Mouse (Mus musculus) c-Kit-positive CD71-positive TER-119-negative erythroid progenitor cells, embryonic 14.5 days (primary cell): Measurements from ENCODE around the gene Tmc7.

Experiments used
- DNase-seq: peaks from one replicate; pipeline ENCODE4 v3.0.0-alpha.2; 2013; ENCODE audit warnings: low read depth

The Tmc7 gene

DNA sequence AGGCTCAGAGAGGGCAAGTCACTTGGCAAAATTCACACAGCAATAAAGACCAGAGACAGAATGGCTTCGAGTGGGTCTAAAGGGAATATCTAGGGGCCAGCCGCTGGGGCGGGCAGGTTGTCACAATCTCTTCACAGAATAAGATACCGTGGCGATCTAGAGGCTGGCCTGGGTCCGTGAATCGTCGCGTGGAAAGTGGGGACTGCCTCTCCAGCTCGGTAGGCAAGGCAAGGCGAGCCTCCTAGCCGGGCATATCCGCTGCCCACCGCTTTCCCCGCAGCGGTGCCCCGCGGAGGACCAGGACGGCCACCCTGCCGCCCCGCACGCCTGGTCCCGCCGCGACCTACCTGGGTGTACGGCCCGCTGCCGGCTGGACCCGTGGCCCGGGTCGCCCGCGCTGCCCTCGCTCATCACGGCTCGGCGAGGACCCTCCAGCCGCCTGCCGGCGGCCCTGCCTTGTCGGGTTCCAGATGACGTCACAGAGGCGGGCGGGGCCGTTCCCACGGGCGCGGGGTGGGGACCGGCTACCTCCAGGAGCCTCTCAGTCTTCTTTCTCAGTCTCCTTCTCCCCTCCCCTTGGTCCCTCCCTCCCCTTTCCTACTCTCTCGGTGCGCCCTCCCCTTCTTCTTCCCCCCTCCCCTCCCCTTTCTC, at the start of gene Tmc7:
Gene Tmc7 (minus strand): TSS at position 480 of the 651 bp plus-strand sequence.
- peak; percentile 25 for DNase-seq

- no peak for DNase-seq
Observed at GRCm38 (mm10) chr7:118633951-118634350, 49.4 kb upstream of the Tmc7 start.

GRCm38 (mm10) chr7:118633094-118633493, 48.6 kb upstream of the Tmc7 start:
- DNase-seq, result no peak

DNA sequence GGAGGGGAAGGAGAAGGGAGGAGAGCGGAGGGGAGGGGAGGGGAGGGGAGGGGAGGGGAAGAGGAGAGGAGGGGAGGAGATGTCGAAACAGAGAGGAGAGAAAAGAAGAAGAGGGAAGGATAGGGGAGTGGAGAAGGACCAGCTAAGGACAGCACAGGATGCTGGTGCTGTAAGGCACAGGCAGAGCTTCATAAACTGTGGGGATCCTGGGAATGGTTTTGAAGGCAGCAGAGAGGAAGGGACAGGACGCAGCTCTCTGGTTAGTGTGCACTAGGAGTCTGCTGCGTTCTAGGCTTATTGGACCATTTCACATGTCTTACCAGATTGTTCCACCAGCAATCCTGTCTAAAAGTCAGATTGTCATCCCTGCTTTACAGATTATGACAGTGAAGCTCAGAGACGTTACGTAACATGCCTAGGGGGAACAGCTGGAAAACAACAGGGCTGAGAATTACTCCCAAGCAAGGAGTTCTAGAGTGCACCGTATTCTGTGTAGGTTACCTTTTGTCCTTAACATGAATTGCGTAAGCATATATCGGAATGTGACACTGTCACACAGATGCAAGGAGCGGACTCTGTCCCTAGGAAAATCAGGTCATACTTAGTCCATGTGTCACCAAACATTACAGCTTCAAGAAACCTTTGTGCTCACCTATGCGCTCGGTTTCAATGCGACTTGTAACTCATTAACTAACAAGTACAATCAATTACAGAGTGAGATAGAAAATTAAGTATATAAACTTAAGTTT, 43.2 kb upstream of the Tmc7 start:
- no peak for DNase-seq

DNA sequence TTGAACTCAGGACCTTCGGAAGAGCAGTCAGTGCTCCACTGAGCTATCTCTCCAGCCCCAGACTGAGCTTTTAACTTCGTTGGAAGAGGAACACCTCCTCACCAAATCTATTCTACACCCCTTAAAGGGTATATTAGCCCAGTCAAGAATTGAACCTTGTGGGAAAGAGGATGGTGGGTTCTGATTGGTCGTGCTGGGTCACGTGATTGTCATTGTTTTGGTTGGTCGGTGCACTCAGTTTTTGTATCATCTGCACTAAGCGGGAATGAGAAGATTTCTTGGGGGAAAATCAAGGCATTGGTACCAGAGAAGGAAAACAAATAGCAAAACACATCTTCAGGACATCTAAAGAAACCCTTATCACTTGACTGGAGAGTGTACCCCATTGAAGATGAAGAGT, 36.6 kb upstream of the Tmc7 start:
- DNase-seq, result no peak

DNA sequence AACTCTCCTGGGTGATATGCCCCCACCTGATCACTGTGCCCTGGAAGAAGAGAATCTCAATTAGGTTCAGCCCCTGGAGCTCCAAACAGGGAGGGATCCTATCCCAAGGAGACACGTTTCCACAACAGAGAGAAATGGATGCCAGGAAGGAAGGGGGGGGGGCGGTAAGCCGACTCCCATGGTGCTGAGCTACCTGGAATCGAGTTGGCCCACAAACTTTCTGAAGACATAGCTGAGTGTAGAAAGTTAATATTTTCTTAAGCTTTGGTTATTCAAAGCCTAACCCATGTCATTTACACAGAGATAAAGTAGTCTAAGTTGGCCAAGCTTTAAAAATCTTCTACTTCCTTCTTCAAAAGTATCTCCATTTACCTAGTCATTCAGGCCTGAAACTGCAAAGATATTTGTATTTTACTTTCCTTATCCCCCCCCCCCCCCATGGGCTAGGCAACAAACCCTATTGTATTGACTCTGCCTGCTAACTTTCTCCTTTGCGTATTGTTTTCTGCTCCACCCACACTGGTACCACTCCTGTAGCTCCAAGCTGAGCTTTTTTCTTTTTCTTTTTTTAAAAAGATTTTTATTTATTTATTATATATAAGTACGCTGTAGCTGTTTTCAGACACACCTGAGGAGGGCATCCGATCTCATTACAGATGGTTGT, 35.8 kb upstream of the Tmc7 start:
- no peak for DNase-seq

GRCm38 (mm10) chr7:118618104-118618503, 33.6 kb upstream of the Tmc7 start:
- no peak for DNase-seq

GRCm38 (mm10) chr7:118614076-118614475, 29.5 kb upstream of the Tmc7 start:
- no peak for DNase-seq

DNA sequence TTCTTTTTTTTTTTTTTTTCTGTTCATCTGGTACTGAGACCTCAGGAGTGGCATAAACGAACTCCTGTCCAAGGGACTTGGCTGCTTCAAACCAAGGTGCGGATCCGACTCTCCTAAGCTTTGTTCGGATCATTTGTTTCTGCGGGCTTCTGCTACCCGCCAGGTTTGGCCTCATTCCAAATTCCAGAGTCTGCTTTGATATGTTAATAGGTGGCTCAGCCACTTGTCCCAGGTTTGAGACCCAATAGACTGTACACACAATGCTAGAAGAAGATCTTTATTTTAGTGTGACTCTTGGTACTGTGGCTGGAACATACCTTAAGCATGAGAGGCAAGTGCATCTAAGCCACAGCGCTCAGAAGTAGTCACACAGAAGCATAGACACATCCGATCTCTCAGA, 27.4 kb upstream of the Tmc7 start:
- no peak for DNase-seq

- no peak for DNase-seq
Observed at GRCm38 (mm10) chr7:118611185-118611749, 26.7 kb upstream of the Tmc7 start.

DNA sequence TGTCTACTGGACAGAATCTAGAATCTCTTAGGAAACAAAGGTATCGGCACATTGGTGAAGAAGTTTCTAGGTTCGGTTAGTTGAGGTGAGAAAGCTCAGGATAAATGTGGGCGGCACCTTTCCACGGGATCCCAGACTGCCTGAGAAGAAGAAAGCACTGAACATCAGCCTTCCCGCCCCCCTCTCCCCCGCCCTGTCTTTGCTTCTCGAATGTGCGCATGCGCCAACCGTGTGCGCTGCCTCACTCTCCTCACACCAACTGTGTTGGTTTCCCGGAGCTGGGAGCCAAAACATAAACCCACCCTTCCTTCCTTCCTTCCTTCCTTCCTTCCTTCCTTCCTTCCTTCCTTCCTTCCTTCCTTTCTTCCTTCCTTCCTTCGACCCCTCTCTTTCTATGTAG, 26.2 kb upstream of the Tmc7 start:
- DNase-seq, result no peak

DNA sequence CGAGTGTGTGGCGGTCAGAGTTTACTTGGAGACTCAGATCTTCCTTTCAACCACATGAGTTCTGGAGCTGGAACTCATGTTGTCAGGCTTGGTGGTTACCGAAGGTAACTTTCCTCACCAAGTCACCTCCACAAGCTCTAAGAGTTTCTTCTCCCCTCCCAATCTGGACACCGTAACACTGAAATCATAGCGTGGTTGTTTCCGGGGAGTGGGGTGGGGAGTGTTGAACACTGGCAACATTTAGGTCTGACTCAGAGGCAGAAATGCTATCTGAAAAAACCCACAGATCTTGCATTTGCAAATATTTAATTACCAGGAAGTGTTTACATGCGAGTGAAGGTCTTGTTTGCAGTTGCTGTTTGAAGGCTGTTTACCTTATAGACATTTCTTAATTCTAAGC, 25.3 kb upstream of the Tmc7 start:
- DNase-seq, result no peak

- no peak for DNase-seq
Observed at GRCm38 (mm10) chr7:118604842-118605241, 20.3 kb upstream of the Tmc7 start.

DNA sequence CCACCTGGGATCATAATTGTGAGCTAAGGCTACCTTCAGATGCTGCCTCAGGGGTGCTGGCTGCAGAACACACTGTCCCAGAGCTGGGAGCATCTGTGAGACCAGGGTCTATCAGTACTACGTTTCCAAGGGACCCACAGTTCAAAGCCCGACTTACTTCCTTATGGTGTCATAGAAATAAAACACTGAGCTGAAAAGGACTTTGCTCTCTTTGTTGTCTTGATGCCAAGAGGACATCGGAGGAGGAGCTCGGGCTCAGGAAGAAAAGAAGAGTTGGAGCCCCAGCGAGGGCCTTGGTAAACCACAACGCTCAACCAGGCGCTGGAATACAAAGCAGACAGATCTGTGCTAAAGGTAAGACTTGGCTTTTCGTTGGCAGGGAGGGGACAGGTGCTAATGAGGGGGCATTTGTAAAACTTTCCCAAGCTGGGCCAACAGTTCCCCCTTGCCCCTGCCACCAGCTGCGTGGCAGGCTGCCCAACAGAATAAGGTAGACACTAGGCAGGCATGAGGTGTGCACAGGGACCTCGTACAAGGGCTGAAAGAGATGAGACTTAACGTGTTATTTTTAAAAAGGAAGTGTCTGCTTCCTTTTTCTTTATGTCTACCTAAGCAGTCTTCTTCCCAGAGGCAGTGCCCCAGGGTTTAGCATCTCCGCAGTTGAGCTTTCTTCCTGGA, 15.6 kb upstream of the Tmc7 start:
- no peak for DNase-seq

DNA sequence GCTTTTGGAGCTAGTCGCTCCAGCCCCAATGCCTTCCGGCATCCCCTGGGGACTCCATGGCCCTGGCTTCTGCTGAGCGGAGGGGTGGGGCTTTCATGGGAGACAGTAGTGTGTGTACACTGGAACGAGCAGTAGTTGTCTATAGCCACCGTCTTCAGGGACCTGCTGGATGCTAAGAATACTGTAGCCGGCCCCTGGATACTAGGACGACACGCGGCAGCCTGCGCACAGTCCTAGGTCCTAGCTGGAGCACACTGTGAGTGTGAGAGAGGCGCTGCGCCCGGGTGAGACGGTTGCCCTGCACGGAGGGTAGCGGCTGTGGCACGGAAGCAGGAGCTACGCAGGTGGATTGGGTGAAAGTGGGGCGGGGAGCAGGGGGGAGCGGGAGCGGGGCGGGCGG, 12.7 kb upstream of the Tmc7 start, which contains the start of gene Tmc5:
Gene Tmc5 (plus strand): TSS at position 97 of the 400 bp plus-strand sequence.
- no peak for DNase-seq

DNA sequence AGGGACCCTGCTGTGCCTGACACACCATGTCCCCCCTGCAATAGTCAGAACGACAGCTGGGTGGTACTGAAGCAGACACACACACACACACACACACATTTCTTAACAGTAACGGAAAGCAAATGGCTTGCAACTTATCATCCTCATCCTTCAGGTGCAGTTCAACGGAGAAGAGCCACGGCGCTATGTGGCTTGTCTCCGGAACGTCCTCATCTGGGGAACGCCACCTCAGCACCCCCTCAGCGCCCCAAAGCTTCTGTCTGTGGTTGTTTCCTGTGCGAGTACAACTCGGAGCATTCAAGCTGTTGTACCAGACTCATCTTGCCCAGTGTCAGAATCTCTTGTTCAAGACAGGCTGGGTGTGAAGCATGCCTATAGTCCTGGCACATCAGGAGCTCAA, 11.7 kb upstream of the Tmc7 start:
- no peak for DNase-seq

GRCm38 (mm10) chr7:118595228-118595627, 10.7 kb upstream of the Tmc7 start:
- peak; percentile 66 for DNase-seq

DNA sequence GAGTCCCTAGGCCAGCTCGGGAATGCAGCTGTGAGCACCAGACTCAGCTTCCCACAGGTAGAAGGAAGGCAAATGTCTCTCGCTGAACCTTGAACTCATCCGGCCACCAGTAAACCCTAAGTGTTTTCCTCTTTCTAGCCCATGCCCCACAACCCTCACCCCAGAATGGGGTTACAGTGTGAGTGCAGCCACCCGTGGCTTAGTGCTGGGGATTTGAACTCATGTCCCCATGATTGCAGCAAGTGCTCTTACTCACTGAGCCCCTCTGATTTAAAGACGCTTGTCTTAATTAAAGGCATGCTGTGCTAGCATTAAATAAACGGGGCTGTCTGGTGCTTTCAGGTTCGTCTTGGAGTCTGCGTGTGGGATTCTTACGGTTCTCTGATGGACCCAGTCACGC, 10.1 kb upstream of the Tmc7 start:
- DNase-seq, result no peak

DNA sequence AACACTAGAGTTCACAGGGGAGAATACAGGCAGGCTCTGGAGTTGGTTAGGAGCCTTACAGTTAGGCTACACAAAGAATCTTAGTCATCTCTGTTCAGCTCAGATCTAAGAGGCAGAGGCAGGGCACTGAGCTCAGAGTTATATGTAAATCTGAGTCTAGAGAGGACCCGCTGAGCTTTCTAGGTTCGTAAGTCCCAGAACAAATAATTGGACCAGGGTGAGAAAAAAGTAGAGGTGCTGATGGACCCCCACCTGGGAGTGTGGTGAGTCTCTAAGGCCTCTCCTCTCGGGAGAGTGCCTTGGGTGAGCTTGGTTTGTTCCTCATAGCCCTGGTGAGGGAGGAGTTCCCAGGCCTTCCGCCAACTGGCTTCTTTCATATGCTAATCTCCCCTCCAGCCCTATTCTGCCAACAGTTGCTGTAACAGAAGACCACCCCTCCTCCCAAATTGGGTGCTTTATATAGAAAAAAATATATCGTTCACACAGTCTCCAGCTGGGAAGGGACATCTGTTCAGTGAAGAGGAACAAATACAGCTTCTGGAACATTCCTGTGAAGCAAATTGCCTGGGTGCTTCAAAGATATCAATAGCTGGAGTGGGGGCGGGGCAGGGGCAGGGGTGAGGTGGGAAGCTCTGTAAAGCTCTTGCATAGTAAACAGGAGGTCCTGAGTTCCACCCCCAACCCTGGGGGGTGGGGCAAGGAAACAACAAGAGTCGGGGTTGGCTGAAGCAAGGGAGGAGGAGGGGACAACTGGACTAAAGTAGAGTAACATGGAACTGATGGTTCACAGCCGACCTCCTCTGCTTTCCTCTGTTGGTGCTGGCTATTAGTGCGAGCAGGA, 9.3 kb upstream of the Tmc7 start:
- DNase-seq, result no peak

- DNase-seq, result no peak
Observed at GRCm38 (mm10) chr7:118592146-118592545, 7.6 kb upstream of the Tmc7 start.

GRCm38 (mm10) chr7:118590726-118591305, 6.3 kb upstream of the Tmc7 start:
- no peak for DNase-seq
